Mouse (Mus musculus) cerebellum, adult 2 months (tissue): ENCODE results near the gene G430095P16Rik. TPM values are rescaled to one million over a fixed set of nuclear protein-coding genes. Genes with fewer than 3 reads are reported as not detected.

Source experiments
- DNase-seq, 2 experiments: peaks; one replicate each; pipeline ENCODE4 v3.0.0; 2021
- H3K27ac ChIP-seq: fragments of 200-500 bp; 2 replicates; pipeline ENCODE4 v1.5.1; 2012; ENCODE audit warnings: low read length, control low read depth, inconsistent platforms; ENCODE audit not compliant: insufficient read depth
- H3K27me3 ChIP-seq: fragments of 200-500 bp; 2 replicates; pipeline ENCODE4 v1.6.1; 2012; ENCODE audit warnings: inconsistent platforms, mild to moderate bottlenecking, low read length, moderate library complexity; ENCODE audit not compliant: control insufficient read depth, insufficient read depth
- H3K4me1 ChIP-seq: fragments of 200-500 bp; 2 replicates; pipeline ENCODE4 v1.6.1; 2011; ENCODE audit warnings: low read length; ENCODE audit not compliant: control insufficient read depth, insufficient read depth
- H3K4me3 ChIP-seq: fragments of 200-500 bp; replicated peaks from 2 replicates; pipeline ENCODE3; 2011; ENCODE audit warnings: mild to moderate bottlenecking, low read depth, low read length, control low read depth; ENCODE audit not compliant: insufficient read depth
- CTCF ChIP-seq: fragments of 200-500 bp; IDR thresholded peaks from 2 replicates; pipeline ENCODE4 v1.5.1; 2011; ENCODE audit warnings: low read depth, mild to moderate bottlenecking, control low read depth, low read length, moderate library complexity, borderline replicate concordance; ENCODE audit not compliant: insufficient read depth
- POLR2A ChIP-seq: fragments of 200-500 bp; IDR thresholded peaks from 2 replicates; pipeline ENCODE4 v1.6.1; 2011; ENCODE audit warnings: low read length, control low read depth, borderline replicate concordance; ENCODE audit not compliant: insufficient read depth
- WGBS: fragments of 180-500 bp; shearing (Covaris S2); methylation state at CpG from one replicate; pipeline ENCODE4 v1.1.7; 2018; 5-methylcytosine and 5-hydroxymethylcytosine counted together
- polyA plus RNA-seq: library from polyadenylated mRNA; depleted of rRNA; stranded (reverse); fragments of >200 nt; gene quantifications from 2 replicates; pipeline ENCODE4 v1.2.3, GENCODE M21; 2012

G430095P16Rik gene
- polyA plus RNA-seq, 1 experiment, result 0.33 TPM

GRCm38 (mm10) chr8:84704867-84705831 is 17.7 kb upstream of the G430095P16Rik start:
- Histone ChIP-seq H3K4me3 (no peak overlapping the region), H3K27me3 (no peaks in the 10 kb centered on the region)

GRCm38 (mm10) chr8:84705960-84706359 is 16.8 kb upstream of the G430095P16Rik start:
- Histone ChIP-seq H3K27ac (no peak overlapping the region), H3K4me1 (peaks cover 15% of the 10 kb centered on the region), H3K27me3 (no peaks in the 10 kb centered on the region), H3K4me3 (no peak overlapping the region)
- TF ChIP-seq POLR2A (no peak), CTCF (no peak)
- DNase-seq, result no peak
- 72% methylated on average over 12 of the region's 12 CpGs for WGBS

More at GRCm38 (mm10) chr8:84704867-84705831, 17.7 kb upstream of the G430095P16Rik start:
- 33% methylated on average over 61 of the region's 61 CpGs for WGBS
- DNase-seq, result peak in 1 of 2 experiments; percentile 40
- TF ChIP-seq POLR2A, result no peak
- TF ChIP-seq CTCF, result no peak
- H3K4me1 ChIP-seq, result peaks cover 16% of the 10 kb centered on the region
- H3K27ac ChIP-seq, result no peak overlapping the region

GRCm38 (mm10) chr8:84706610-84707266 is 16.1 kb upstream of the G430095P16Rik start:
- no peaks in the 10 kb centered on the region for H3K27me3 ChIP-seq
- no peak overlapping the region for H3K27ac ChIP-seq
- TF ChIP-seq POLR2A, result no peak
- no peak for TF ChIP-seq CTCF
- 52% methylated on average over 45 of the region's 45 CpGs for WGBS
- H3K4me3 ChIP-seq, result no peak overlapping the region
- no peak for DNase-seq
- H3K4me1 ChIP-seq, result peaks cover 18% of the 10 kb centered on the region

- WGBS, result 52% methylated on average over 22 of the region's 22 CpGs
- no peaks in the 10 kb centered on the region for H3K27me3 ChIP-seq
- peaks cover 18% of the 10 kb centered on the region for H3K4me1 ChIP-seq
- H3K4me3 ChIP-seq, result no peak overlapping the region
- no peak for TF ChIP-seq CTCF
- TF ChIP-seq POLR2A, result no peak
- no peak overlapping the region for H3K27ac ChIP-seq
- DNase-seq, result no peak
Measured at GRCm38 (mm10) chr8:84707267-84707883, 15.4 kb upstream of the G430095P16Rik start.

GRCm38 (mm10) chr8:84708071-84708541 is 14.7 kb upstream of the G430095P16Rik start:
- H3K27ac ChIP-seq, result no peak overlapping the region; the same call in 1 of the 2 replicates
- no peak overlapping the region for H3K4me3 ChIP-seq
- no peak for DNase-seq
- WGBS, result 43% methylated on average over 15 of the region's 15 CpGs
- no peaks in the 10 kb centered on the region for H3K27me3 ChIP-seq
- H3K4me1 ChIP-seq, result peaks cover 18% of the 10 kb centered on the region
- TF ChIP-seq POLR2A, result no peak
- TF ChIP-seq CTCF, result no peak

- peak; percentile 87 to 91 for DNase-seq
- Histone ChIP-seq H3K27me3 (no peaks in the 10 kb centered on the region), H3K4me3 (no peak overlapping the region), H3K27ac (0 out of 2 replicates have a peak overlapping the region, but pooled peaks have one; percentile 60), H3K4me1 (peaks cover 18% of the 10 kb centered on the region)
- no peak for TF ChIP-seq POLR2A
- TF ChIP-seq CTCF, result peak; percentile 93
- WGBS, result 11% methylated on average over 12 of the region's 12 CpGs
Measured at GRCm38 (mm10) chr8:84708774-84709475, 13.9 kb upstream of the G430095P16Rik start.

GRCm38 (mm10) chr8:84709931-84710330 is 12.9 kb upstream of the G430095P16Rik start:
- Histone ChIP-seq H3K4me1 (peaks cover 22% of the 10 kb centered on the region), H3K27ac (peak overlapping the region; percentile 60; the same call in 1 of the 2 replicates), H3K4me3 (no peak overlapping the region), H3K27me3 (no peaks in the 10 kb centered on the region)
- no peak for DNase-seq
- TF ChIP-seq CTCF (no peak), POLR2A (no peak)
- 37% methylated on average over 1 of the region's 1 CpGs for WGBS
